Mouse (Mus musculus): ENCODE results near the gene Gm13128. TPM values are rescaled to one million over a fixed set of nuclear protein-coding genes. Genes with fewer than 3 reads are reported as not detected.
"Not testable (repeated sequence)": the region's sequence is repeated elsewhere in the genome, so short reads cannot be mapped to it uniquely, and the experiment has no call there.

The Gm13128 gene
- 1.4 and 7.5 TPM in 2 replicates for total RNA-seq (2012; rRNA removed)

DNA sequence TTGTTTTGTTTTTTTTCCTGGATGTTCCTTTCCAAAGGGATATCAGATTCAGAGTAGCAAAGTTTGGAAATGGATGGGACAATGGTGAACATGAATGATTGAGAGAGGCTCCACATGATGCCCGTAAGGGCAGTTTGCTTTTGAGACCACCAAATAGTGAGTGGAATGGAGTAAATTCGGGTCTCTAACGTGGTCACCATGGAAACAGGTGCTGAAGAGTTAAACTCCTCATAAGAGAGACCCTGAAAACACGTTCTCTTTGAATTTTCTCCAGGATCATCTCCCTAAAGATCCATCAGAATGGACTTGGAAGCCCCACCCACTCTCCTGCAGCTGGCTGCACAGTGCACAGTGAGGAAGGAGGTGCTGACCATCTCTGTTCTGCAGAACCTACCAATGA is at the start of gene Gm13128:
TSS of gene Gm13128 (plus strand) at position 301 of the 400 bp plus-strand sequence.
- in situ Hi-C loops (cut with MboI; ENCODE audit: low sequenced_read_pairs in 2 of 2, unreplicated experiment in 2 of 2), result loop anchor here in 1 of 2 experiments (10.0 kb wide), 1 partner anchor 345 kb away; no protein-coding TSS in a partner anchor
- not testable (repeated sequence) for H3K9me3 ChIP-seq (ENCODE audit: control insufficient read depth, insufficient read depth, low read depth, low read length); DNase-seq (ENCODE audit: low read depth, low spot score); H3K9ac ChIP-seq (ENCODE audit: insufficient read depth, low read depth, low read length, poor library complexity, severe bottlenecking); H3K4me3 ChIP-seq (ENCODE audit: insufficient read depth in 1 of 2, low read depth in 1 of 2, low read length in 2 of 2, poor library complexity in 1 of 2, severe bottlenecking in 1 of 2); H3K27ac ChIP-seq (ENCODE audit: insufficient read depth, low read depth, low read length, poor library complexity, severe bottlenecking); H3K4me1 ChIP-seq (ENCODE audit: control insufficient read depth in 2 of 2, insufficient read depth in 2 of 2, low read length in 2 of 2, poor library complexity in 1 of 2); H3K36me3 ChIP-seq (ENCODE audit: control insufficient read depth, insufficient read depth, low read length, poor library complexity, severe bottlenecking)

DNA sequence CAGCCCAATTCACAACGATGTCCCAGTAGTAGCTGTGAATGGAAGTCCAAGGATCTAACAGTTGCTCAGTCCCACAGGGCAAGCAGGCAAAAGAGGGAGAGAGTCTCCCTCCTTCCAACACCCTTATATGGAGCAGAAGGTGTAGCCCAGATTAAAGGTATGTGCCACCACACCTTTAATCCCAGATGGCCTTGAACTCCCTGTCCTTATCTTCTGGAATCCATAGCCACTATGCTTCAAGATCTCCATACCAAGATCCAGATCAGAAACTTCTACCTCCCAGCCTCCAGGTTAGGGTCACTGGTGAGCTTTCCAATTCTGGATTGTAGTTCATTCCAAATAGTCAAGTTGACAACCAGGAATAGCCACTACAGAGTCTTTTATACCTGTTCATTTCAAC is 49.7 kb upstream of the Gm13128 start, which contains the start of gene Pramel5:
TSS of gene Pramel5 (minus strand) at position 101 of the 400 bp plus-strand sequence.
- in situ Hi-C loops (cut with MboI; ENCODE audit: low sequenced_read_pairs in 2 of 2, unreplicated experiment in 2 of 2); H3K36me3 ChIP-seq (ENCODE audit: control insufficient read depth, insufficient read depth, low read length, poor library complexity, severe bottlenecking); H3K9ac ChIP-seq (ENCODE audit: insufficient read depth, low read depth, low read length, poor library complexity, severe bottlenecking); DNase-seq (ENCODE audit: low read depth, low spot score); H3K4me1 ChIP-seq (ENCODE audit: control insufficient read depth in 2 of 2, insufficient read depth in 2 of 2, low read length in 2 of 2, poor library complexity in 1 of 2); H3K4me3 ChIP-seq (ENCODE audit: insufficient read depth in 1 of 2, low read depth in 1 of 2, low read length in 2 of 2, poor library complexity in 1 of 2, severe bottlenecking in 1 of 2); H3K9me3 ChIP-seq (ENCODE audit: control insufficient read depth, insufficient read depth, low read depth, low read length); H3K27ac ChIP-seq (ENCODE audit: insufficient read depth, low read depth, low read length, poor library complexity, severe bottlenecking): not testable (repeated sequence)

DNA sequence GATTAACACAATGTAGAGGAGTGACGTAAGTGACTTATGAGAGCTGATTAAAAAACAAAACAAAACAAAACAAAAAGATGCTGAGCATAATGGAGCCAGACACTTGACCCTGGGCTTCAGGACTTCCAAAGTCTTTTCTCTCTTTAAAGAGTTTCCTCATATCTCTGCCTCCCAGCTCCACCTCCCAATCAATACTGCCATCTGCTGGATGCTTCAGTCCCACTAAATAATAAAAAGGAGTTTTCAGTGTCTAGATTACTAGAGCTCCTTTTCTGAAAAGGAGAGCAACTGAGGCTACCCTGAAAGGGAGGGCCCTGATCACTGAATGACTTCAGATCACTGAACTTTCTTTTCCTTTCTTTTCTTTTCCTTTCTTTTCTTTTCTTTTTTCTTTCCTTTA is 30.6 kb upstream of the Gm13128 start:
- in situ Hi-C loops (cut with MboI; ENCODE audit: low sequenced_read_pairs in 2 of 2, unreplicated experiment in 2 of 2); DNase-seq (ENCODE audit: low read depth, low spot score): not testable (repeated sequence)

DNA sequence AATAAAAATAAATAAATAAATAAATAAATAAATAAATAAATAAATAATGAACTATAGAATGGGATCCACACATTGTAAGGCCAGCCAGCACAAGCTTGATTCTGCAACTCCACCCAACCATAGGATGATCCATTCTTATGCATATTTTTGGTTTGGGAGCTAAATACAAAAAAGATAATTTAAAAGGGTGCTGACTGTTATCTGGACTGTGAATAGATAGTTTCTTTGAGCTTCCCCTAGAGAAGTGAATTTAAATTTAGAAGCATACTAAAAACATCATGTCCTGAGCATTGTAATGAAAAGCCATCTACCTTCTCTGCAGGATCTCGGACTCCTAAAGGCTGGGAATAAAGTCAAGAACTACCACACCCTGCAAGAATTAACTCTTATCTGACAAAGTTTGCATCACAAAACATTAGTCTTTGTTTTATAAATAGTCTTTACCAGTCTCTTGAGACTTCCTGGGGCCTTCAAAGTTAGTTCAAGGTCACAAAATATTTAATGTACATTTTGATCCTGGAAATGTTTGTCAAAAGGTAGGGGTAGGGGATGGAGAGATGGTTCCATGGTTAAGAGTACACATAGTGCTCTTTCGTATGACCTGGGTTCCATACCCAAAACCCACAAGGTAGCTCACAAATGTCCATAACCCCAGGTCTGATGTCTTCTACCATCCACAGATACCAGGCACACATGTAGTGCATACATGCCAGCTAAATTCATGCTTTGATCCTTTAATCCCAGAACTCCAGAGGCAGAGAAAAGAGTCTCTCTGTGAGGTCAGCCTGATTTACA is 17.2 kb upstream of the Gm13128 start:
- not testable (repeated sequence) for H3K4me3 ChIP-seq (ENCODE audit: insufficient read depth in 1 of 2, low read depth in 1 of 2, low read length in 2 of 2, poor library complexity in 1 of 2, severe bottlenecking in 1 of 2); H3K27ac ChIP-seq (ENCODE audit: insufficient read depth, low read depth, low read length, poor library complexity, severe bottlenecking); H3K4me1 ChIP-seq (ENCODE audit: control insufficient read depth in 2 of 2, insufficient read depth in 2 of 2, low read length in 2 of 2, poor library complexity in 1 of 2); H3K9me3 ChIP-seq (ENCODE audit: control insufficient read depth, insufficient read depth, low read depth, low read length); H3K36me3 ChIP-seq (ENCODE audit: control insufficient read depth, insufficient read depth, low read length, poor library complexity, severe bottlenecking); H3K9ac ChIP-seq (ENCODE audit: insufficient read depth, low read depth, low read length, poor library complexity, severe bottlenecking)
- DNase-seq (ENCODE audit: low read depth, low spot score), result peak; percentile 37
- peak; percentile 58; the same call in 1 of the 2 replicates for TF ChIP-seq CHD2 (IDR thresholded peaks at IDR 0.05; ENCODE audit: low read depth, low read length)
- in situ Hi-C loops (cut with MboI; ENCODE audit: low sequenced_read_pairs in 2 of 2, unreplicated experiment in 2 of 2), result loop anchor here (10.0 to 25.0 kb wide), 2 partner anchors 298 to 301 kb away; no protein-coding TSS in a partner anchor

More for the DNA sequence above, 30.6 kb upstream of the Gm13128 start:
- not testable (repeated sequence) for H3K4me3 ChIP-seq (ENCODE audit: insufficient read depth in 1 of 2, low read depth in 1 of 2, low read length in 2 of 2, poor library complexity in 1 of 2, severe bottlenecking in 1 of 2); H3K9ac ChIP-seq (ENCODE audit: insufficient read depth, low read depth, low read length, poor library complexity, severe bottlenecking); H3K27ac ChIP-seq (ENCODE audit: insufficient read depth, low read depth, low read length, poor library complexity, severe bottlenecking); H3K36me3 ChIP-seq (ENCODE audit: control insufficient read depth, insufficient read depth, low read length, poor library complexity, severe bottlenecking); H3K9me3 ChIP-seq (ENCODE audit: control insufficient read depth, insufficient read depth, low read depth, low read length); H3K4me1 ChIP-seq (ENCODE audit: control insufficient read depth in 2 of 2, insufficient read depth in 2 of 2, low read length in 2 of 2, poor library complexity in 1 of 2)

DNA sequence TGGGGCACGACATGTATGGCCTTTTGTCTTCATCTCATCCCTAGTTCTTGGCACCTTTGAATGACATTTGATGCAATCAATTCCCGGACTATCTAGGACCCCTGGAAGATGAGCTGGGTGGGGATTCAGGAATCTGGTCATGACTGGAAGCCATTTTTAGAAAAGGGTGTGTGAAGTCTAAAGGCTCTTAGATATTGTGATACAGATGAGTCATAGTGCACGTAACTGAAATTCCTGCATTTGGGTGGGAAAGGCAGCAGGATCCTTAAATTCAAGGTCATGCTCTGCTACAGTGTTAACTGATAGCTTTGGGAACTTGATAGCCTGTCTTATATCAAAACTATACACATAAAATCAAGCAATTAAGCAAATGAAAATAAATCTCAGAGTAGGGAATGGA is 5.8 kb downstream of the Gm13128 start:
- H3K27ac ChIP-seq (ENCODE audit: insufficient read depth, low read depth, low read length, poor library complexity, severe bottlenecking); H3K9ac ChIP-seq (ENCODE audit: insufficient read depth, low read depth, low read length, poor library complexity, severe bottlenecking); H3K36me3 ChIP-seq (ENCODE audit: control insufficient read depth, insufficient read depth, low read length, poor library complexity, severe bottlenecking); DNase-seq (ENCODE audit: low read depth, low spot score); H3K4me1 ChIP-seq (ENCODE audit: control insufficient read depth in 2 of 2, insufficient read depth in 2 of 2, low read length in 2 of 2, poor library complexity in 1 of 2); H3K4me3 ChIP-seq (ENCODE audit: insufficient read depth in 1 of 2, low read depth in 1 of 2, low read length in 2 of 2, poor library complexity in 1 of 2, severe bottlenecking in 1 of 2); H3K9me3 ChIP-seq (ENCODE audit: control insufficient read depth, insufficient read depth, low read depth, low read length): not testable (repeated sequence)
- in situ Hi-C loops (cut with MboI; ENCODE audit: low sequenced_read_pairs in 2 of 2, unreplicated experiment in 2 of 2), result loop anchor here in 1 of 2 experiments (10.0 kb wide), 1 partner anchor 351 kb away; no protein-coding TSS in a partner anchor

DNA sequence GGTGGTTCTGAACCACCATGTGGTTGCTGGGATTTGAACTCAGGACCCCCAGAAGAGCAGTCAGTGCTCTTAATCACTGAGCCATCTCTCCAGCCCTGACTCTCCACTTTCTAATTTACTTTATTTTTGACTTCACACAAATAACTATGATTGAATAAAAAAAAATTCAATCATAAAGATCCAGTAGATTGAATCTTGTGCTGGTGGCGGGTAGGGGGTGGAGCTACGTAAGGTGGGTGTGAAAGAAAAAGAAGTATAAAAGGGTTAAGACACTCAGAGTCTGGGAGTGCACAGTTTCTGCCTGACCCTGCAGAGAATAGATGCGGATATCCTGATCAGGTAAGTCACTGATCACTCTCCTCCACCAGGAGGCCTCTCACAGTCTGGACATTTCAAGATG is 27.6 kb downstream of the Gm13128 start, which contains the start of gene Gm13119:
TSS of gene Gm13119 (plus strand) at position 301 of the 400 bp plus-strand sequence.
- H3K9ac ChIP-seq (ENCODE audit: insufficient read depth, low read depth, low read length, poor library complexity, severe bottlenecking); in situ Hi-C loops (cut with MboI; ENCODE audit: low sequenced_read_pairs in 2 of 2, unreplicated experiment in 2 of 2); H3K4me3 ChIP-seq (ENCODE audit: insufficient read depth in 1 of 2, low read depth in 1 of 2, low read length in 2 of 2, poor library complexity in 1 of 2, severe bottlenecking in 1 of 2); H3K9me3 ChIP-seq (ENCODE audit: control insufficient read depth, insufficient read depth, low read depth, low read length); H3K4me1 ChIP-seq (ENCODE audit: control insufficient read depth in 2 of 2, insufficient read depth in 2 of 2, low read length in 2 of 2, poor library complexity in 1 of 2); DNase-seq (ENCODE audit: low read depth, low spot score); H3K36me3 ChIP-seq (ENCODE audit: control insufficient read depth, insufficient read depth, low read length, poor library complexity, severe bottlenecking); H3K27ac ChIP-seq (ENCODE audit: insufficient read depth, low read depth, low read length, poor library complexity, severe bottlenecking): not testable (repeated sequence)
